In genomic region chr4:104458726-104459125, GRCm38 (mm10) we compare ENCODE assay signal across 14 mouse cellular contexts.
DNase-seq lines count a peak whose midpoint lies in the region; ATAC-seq and TF ChIP-seq lines count a peak whose summit lies in the region.
"Had no signal": no experiment of that assay in that cellular context is flagged by ENCODE, and none has a peak within 500 bp of the region (broad histone marks: within the 10 kb centered on the region; RNA-seq: fewer than 3 reads in every experiment).

No protein-coding gene starts in this region.

- no peak overlapping the region for H3K4me3 ChIP-seq in forebrain, postnatal 0 days (ENCODE audit: low read depth, low read length)
- H3K4me3 ChIP-seq in forebrain, embryonic 10.5 days = no peak overlapping the region
- H3K4me3 ChIP-seq: heart, embryonic 15.5 days; intestine, embryonic 15.5 days; liver, embryonic 15.5 days; megakaryocyte, embryonic 14.5 days had no signal

- 25% methylated on average over 5 of the region's 5 CpGs for WGBS in forebrain, postnatal 0 days
- 85% methylated on average over 5 of the region's 5 CpGs for WGBS in forebrain, embryonic 10.5 days

- no peaks in the 10 kb centered on the region for H3K27me3 ChIP-seq in forebrain, postnatal 0 days (ENCODE audit: insufficient read depth, low read length)
- H3K27me3 ChIP-seq in forebrain, embryonic 10.5 days (ENCODE audit: poor library complexity, severe bottlenecking) = no peaks in the 10 kb centered on the region
- H3K27me3 ChIP-seq: heart, embryonic 15.5 days; intestine, embryonic 15.5 days; liver, embryonic 15.5 days; megakaryocyte, embryonic 14.5 days had no signal

- no peaks in the 10 kb centered on the region for H3K4me1 ChIP-seq in forebrain, postnatal 0 days (ENCODE audit: insufficient read depth)
- H3K4me1 ChIP-seq in forebrain, embryonic 10.5 days = peaks cover 8% of the 10 kb centered on the region
- H3K4me1 ChIP-seq: heart, embryonic 15.5 days; liver, embryonic 15.5 days; megakaryocyte, embryonic 14.5 days had no signal

- DNase-seq in forebrain, postnatal 0 days = peak; percentile 45
- DNase-seq in forebrain, embryonic 10.5 days (ENCODE audit: extremely low spot score, low spot score) = no peak
- peak; percentile 7 for DNase-seq in MN1 (ENCODE audit: low spot score)
- peak; percentile 91 to 93 for DNase-seq in cerebellum, postnatal 10 days
- peak; percentile 66 to 77 for DNase-seq in left cerebral cortex, adult 18-20 months (ENCODE audit: low spot score in 2 of 2)
- no peak for DNase-seq in urinary bladder, adult 18-20 months (ENCODE audit: low spot score in 2 of 2)
- DNase-seq in thymus, postnatal 14 days = no peak
- no peak for DNase-seq in heart, postnatal 4 days
- DNase-seq: adrenal gland, adult 8-10 months; thymus, adult 2 months had no signal

- H3K9ac ChIP-seq in forebrain, postnatal 0 days = no peak overlapping the region
- H3K9ac ChIP-seq: heart, embryonic 15.5 days; intestine, embryonic 15.5 days; liver, embryonic 15.5 days had no signal

- no peak for TF ChIP-seq CTCF in forebrain, postnatal 0 days (IDR thresholded peaks at IDR 0.05; ENCODE audit: low read depth)

- peak overlapping the region; percentile 11; the same call in 1 of the 2 replicates for H3K27ac ChIP-seq in forebrain, postnatal 0 days (ENCODE audit: low read depth, low read length)
- no peak overlapping the region for H3K27ac ChIP-seq in forebrain, embryonic 10.5 days
- H3K27ac ChIP-seq: heart, embryonic 15.5 days; intestine, embryonic 15.5 days; liver, embryonic 15.5 days had no signal

- H3K4me2 ChIP-seq in forebrain, postnatal 0 days (ENCODE audit: low read depth) = no peak overlapping the region
- H3K4me2 ChIP-seq: heart, embryonic 15.5 days; intestine, embryonic 15.5 days; liver, embryonic 15.5 days had no signal

- H3K9me3 ChIP-seq in forebrain, postnatal 0 days (ENCODE audit: low read length) = no peaks in the 10 kb centered on the region
- no peaks in the 10 kb centered on the region for H3K9me3 ChIP-seq in forebrain, embryonic 10.5 days
- H3K9me3 ChIP-seq: heart, embryonic 15.5 days; intestine, embryonic 15.5 days; liver, embryonic 15.5 days had no signal

- ATAC-seq in forebrain, postnatal 0 days = no peak
- ATAC-seq: intestine, embryonic 15.5 days had no signal

- no peaks in the 10 kb centered on the region for H3K36me3 ChIP-seq in forebrain, postnatal 0 days (ENCODE audit: insufficient read depth)
- no peaks in the 10 kb centered on the region for H3K36me3 ChIP-seq in forebrain, embryonic 10.5 days (replicated peaks)
- H3K36me3 ChIP-seq: heart, embryonic 15.5 days; intestine, embryonic 15.5 days; liver, embryonic 15.5 days had no signal

Comparison
In these comparisons a context has a peak if more than half of its experiments do, and no peak if none do; other contexts are left out.
1. DNase-seq: peak in forebrain, postnatal 0 days (single experiment), MN1 (single experiment), cerebellum, postnatal 10 days (2 of 2) and left cerebral cortex, adult 18-20 months (2 of 2); none in forebrain, embryonic 10.5 days (single experiment), urinary bladder, adult 18-20 months (0 of 2), thymus, postnatal 14 days (single experiment) and heart, postnatal 4 days (single experiment).